Mouse (Mus musculus): ENCODE measurements around the gene Coro6.

- TF ChIP-seq POLR2A (IDR thresholded peaks at IDR 0.05; ENCODE audit: control insufficient read depth in 1 of 2, insufficient read depth in 1 of 2, low read depth in 1 of 2, low read length in 2 of 2, poor library complexity in 1 of 2) = no peak
- TF ChIP-seq EP300 (IDR thresholded peaks at IDR 0.05; ENCODE audit: low read depth in 1 of 2, low read length in 2 of 2) = no peak
- TF ChIP-seq RAD21 (IDR thresholded peaks at IDR 0.05; ENCODE audit: low read depth, low read length) = no peak
- no peak for TF ChIP-seq CTCF (IDR thresholded peaks at IDR 0.05 in 2 of 3, conservative IDR thresholded peaks at IDR 0.05 in 1 of 3; ENCODE audit: control insufficient read depth in 1 of 3, insufficient read depth in 1 of 3, low read depth in 2 of 3, low read length in 3 of 3, poor library complexity in 1 of 3, severe bottlenecking in 1 of 3)
- no peak for TF ChIP-seq GATA1 (IDR thresholded peaks at IDR 0.05; ENCODE audit: low read depth, low read length)
- TF ChIP-seq ZMIZ1 (IDR thresholded peaks at IDR 0.05; ENCODE audit: low read depth, low read length) = no peak
- no peak for TF ChIP-seq ZKSCAN1 (IDR thresholded peaks at IDR 0.05; ENCODE audit: low read depth, low read length)
- no peak for TF ChIP-seq CHD2 (IDR thresholded peaks at IDR 0.05; ENCODE audit: low read length)
- no peak for TF ChIP-seq E2F4 (IDR thresholded peaks at IDR 0.05; ENCODE audit: borderline replicate concordance, low read depth, low read length)
- TF ChIP-seq UBTF (IDR thresholded peaks at IDR 0.05; ENCODE audit: borderline replicate concordance, insufficient read depth, low read depth, low read length) = no peak
- no peak for TF ChIP-seq ZC3H11A (IDR thresholded peaks at IDR 0.05; ENCODE audit: low read depth, low read length)
- no peak for TF ChIP-seq GABPA (IDR thresholded peaks at IDR 0.05; ENCODE audit: low read depth, low read length)
- no peak for TF ChIP-seq TBP (IDR thresholded peaks at IDR 0.05; ENCODE audit: low read depth, low read length)
- TF ChIP-seq MAFK (IDR thresholded peaks at IDR 0.05; ENCODE audit: borderline replicate concordance, low read depth, low read length) = no peak
Measured at GRCm38 (mm10) chr11:77498261-77499139, 36.3 kb downstream of the Coro6 start.
